Mouse (Mus musculus) cortical plate, adult 2 months (tissue): ENCODE data around the gene Rbm4. TPM values are rescaled to one million over a fixed set of nuclear protein-coding genes. Genes with fewer than 3 reads are reported as not detected.

ENCODE experiments used
- H3K27ac ChIP-seq: fragments of 200-500 bp; 2 replicates; pipeline ENCODE4 v1.5.1; 2012; ENCODE audit warnings: low read length, control low read depth, inconsistent platforms; ENCODE audit not compliant: insufficient read depth
- H3K4me1 ChIP-seq: fragments of 200-500 bp; 2 replicates; pipeline ENCODE4 v1.6.1; 2011; ENCODE audit warnings: low read length; ENCODE audit not compliant: control insufficient read depth, insufficient read depth
- H3K4me3 ChIP-seq: fragments of 200-500 bp; 2 replicates; pipeline ENCODE4 v1.5.1; 2011; ENCODE audit warnings: mild to moderate bottlenecking, low read length, control low read depth; ENCODE audit not compliant: insufficient read depth
- CTCF ChIP-seq: fragments of 200-500 bp; IDR thresholded peaks from 2 replicates; pipeline ENCODE4 v1.5.1; 2011; ENCODE audit warnings: mild to moderate bottlenecking, control low read depth, low read length; ENCODE audit not compliant: insufficient read depth; ENCODE audit errors: extremely low read depth
- POLR2A ChIP-seq: fragments of 200-500 bp; IDR thresholded peaks from 2 replicates; pipeline ENCODE4 v1.6.1; 2011; ENCODE audit warnings: mild to moderate bottlenecking, low read length, control low read depth; ENCODE audit not compliant: insufficient read depth; ENCODE audit errors: extremely low read depth
- polyA plus RNA-seq: library from polyadenylated mRNA; depleted of rRNA; stranded (reverse); fragments of >200 nt; gene quantifications from 2 replicates; pipeline ENCODE4 v1.2.3, GENCODE M21; 2012

Rbm4 gene
- polyA plus RNA-seq, 1 experiment: 61.8 TPM

GRCm38 (mm10) chr19:4802691-4803091 lies 9.0 kb upstream of the Rbm4 start:
- no peak for TF ChIP-seq CTCF
- TF ChIP-seq POLR2A: no peak
- Histone ChIP-seq H3K27ac (no peak overlapping the region), H3K4me1 (peaks cover 6% of the 10 kb centered on the region), H3K4me3 (no peak overlapping the region)

- Histone ChIP-seq H3K27ac (no peak overlapping the region), H3K4me3 (no peak overlapping the region), H3K4me1 (peaks cover 8% of the 10 kb centered on the region)
- TF ChIP-seq CTCF (no peak), POLR2A (no peak)
These were observed 5.4 kb upstream of the Rbm4 start for GRCm38 (mm10) chr19:4799083-4799482.

GRCm38 (mm10) chr19:4797846-4798245 lies 4.1 kb upstream of the Rbm4 start:
- no peak overlapping the region for H3K27ac ChIP-seq
- H3K4me1 ChIP-seq: peaks cover 3% of the 10 kb centered on the region
- no peak overlapping the region for H3K4me3 ChIP-seq
- TF ChIP-seq CTCF (no peak), POLR2A (no peak)

DNA sequence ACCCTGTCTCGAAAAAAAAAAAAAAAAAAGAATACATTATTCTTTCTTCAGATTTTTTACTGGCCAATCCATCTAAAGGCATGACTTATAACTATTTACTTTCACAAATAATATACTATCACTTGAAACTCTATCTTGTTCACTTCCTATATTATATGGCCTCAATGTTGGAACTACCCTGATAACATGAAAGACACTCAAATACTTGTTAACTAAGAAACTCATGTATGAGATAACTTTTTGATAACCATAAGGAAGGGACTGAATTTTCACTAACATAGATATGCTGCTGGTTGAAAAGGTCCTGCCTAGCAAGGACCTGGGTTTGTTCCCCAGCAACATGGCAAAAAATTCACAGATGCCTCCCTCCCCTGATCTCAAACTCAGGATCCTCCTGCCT lies 2.2 kb upstream of the Rbm4 start:
- H3K27ac ChIP-seq: no peak overlapping the region
- H3K4me3 ChIP-seq: no peak overlapping the region
- peaks cover 5% of the 10 kb centered on the region for H3K4me1 ChIP-seq
- TF ChIP-seq CTCF (no peak), POLR2A (no peak)

GRCm38 (mm10) chr19:4793281-4793830 lies 345 bp downstream of the Rbm4 start:
- Histone ChIP-seq H3K27ac (0 out of 2 replicates have a peak overlapping the region, but pooled peaks have one; percentile 10), H3K4me3 (peak overlapping the region; percentile 90), H3K4me1 (peaks cover 8% of the 10 kb centered on the region; the same call in 1 of the 2 replicates)
- no peak for TF ChIP-seq CTCF
- TF ChIP-seq POLR2A: no peak

DNA sequence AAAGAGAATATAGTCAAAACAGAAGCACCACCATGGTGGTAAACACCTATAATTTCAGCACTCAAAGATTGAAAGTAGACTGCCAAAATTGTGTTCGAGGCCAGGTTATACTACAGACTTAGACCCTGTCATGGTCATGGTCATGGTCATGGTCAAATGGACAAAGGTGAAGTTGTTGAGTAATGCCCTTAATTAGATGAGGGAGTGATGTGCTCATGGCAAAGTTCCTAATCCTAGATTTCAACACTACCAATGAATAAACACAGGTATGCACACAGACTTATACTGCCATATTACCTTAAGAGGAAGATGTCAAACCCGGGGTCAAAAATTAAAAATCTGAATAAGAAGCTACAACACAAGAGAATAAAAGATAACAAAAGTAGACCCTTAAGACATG lies 7.4 kb downstream of the Rbm4 start:
- peaks cover 7% of the 10 kb centered on the region for H3K4me1 ChIP-seq
- H3K4me3 ChIP-seq: no peak overlapping the region
- TF ChIP-seq POLR2A (no peak), CTCF (no peak)
- H3K27ac ChIP-seq: no peak overlapping the region

GRCm38 (mm10) chr19:4785206-4785605 lies 8.5 kb downstream of the Rbm4 start:
- Histone ChIP-seq H3K4me3 (no peak overlapping the region), H3K27ac (no peak overlapping the region), H3K4me1 (peaks cover 6% of the 10 kb centered on the region)
- TF ChIP-seq CTCF: no peak
- no peak for TF ChIP-seq POLR2A

DNA sequence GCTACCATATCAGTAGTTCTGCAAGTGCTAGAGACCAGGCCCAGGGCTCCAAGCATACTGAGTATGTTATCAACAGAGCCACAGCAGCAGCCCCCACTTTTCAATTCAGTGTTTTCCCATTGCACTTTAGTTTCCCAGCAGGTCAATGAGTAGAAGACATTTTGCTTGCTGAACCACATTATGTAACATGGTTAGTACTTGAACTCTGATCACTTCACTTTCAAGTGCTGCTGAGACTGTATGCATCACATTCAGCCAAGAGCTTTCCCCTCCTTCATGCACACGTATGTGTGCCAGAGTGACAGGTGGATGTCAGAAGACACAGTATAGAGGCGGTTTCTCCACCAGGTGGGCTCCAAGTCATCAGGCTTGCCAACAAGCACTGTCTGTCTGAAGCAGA lies 10.8 kb downstream of the Rbm4 start:
- peaks cover 3% of the 10 kb centered on the region for H3K4me1 ChIP-seq
- H3K4me3 ChIP-seq: no peak overlapping the region
- TF ChIP-seq POLR2A (no peak), CTCF (no peak)
- H3K27ac ChIP-seq: no peak overlapping the region

GRCm38 (mm10) chr19:4772785-4773184 lies 20.9 kb downstream of the Rbm4 start:
- no peaks in the 10 kb centered on the region; the same call in 1 of the 2 replicates for H3K4me1 ChIP-seq
- no peak overlapping the region for H3K4me3 ChIP-seq
- TF ChIP-seq CTCF: no peak
- TF ChIP-seq POLR2A: no peak
- H3K27ac ChIP-seq: no peak overlapping the region

DNA sequence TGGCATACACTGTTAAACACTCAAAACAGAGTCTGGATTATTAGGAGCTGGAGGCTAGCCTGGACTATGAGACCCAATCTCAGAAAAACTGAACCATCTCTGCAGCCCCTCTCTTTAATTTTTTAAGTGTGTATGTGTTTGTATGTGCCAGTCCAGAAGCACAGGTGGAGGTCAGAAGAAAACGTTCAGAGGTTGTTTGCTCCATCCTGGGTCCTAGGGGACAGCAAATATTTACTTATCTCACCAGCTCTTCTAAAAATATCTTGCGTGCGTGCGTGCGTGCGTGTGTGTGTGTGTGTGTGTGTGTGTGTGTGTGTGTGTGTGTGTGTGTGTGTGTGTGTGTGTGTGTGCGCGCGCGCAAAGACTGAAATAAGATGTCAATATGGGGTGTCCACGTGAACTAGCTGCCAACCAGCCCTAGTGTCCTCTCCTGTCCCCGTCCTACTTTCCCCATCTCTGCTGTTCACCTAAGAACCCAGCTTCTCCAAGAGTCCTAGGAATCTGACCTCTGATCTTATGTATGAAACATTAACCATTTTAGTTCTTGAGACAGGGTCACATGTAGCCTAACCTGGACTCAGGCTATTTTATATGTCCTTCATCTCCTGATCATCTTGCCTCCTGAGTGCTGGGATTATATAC lies 26.1 kb downstream of the Rbm4 start:
- no peak overlapping the region for H3K27ac ChIP-seq
- no peaks in the 10 kb centered on the region for H3K4me1 ChIP-seq
- H3K4me3 ChIP-seq: no peak overlapping the region
- TF ChIP-seq POLR2A (no peak), CTCF (no peak)
